Mouse (Mus musculus) right cerebral cortex, postnatal 36 days (tissue): ENCODE measurements at regions not wholly inside any gene's neighbourhood (a gene's known extent, or its start where the extent isn't known, plus 50 kb on each side); places are given as distances from the start of the nearest gene placed in this dataset.
A peak's percentile ranks its signal among the peaks of the same experiment; 100 is the strongest.

Source experiments
- DNase-seq, 2 experiments: peaks; one replicate each; pipeline ENCODE4 v3.0.0; 2022; ENCODE audit warnings: low spot score in 2 of 2, mixed read lengths in 1 of 2

DNA sequence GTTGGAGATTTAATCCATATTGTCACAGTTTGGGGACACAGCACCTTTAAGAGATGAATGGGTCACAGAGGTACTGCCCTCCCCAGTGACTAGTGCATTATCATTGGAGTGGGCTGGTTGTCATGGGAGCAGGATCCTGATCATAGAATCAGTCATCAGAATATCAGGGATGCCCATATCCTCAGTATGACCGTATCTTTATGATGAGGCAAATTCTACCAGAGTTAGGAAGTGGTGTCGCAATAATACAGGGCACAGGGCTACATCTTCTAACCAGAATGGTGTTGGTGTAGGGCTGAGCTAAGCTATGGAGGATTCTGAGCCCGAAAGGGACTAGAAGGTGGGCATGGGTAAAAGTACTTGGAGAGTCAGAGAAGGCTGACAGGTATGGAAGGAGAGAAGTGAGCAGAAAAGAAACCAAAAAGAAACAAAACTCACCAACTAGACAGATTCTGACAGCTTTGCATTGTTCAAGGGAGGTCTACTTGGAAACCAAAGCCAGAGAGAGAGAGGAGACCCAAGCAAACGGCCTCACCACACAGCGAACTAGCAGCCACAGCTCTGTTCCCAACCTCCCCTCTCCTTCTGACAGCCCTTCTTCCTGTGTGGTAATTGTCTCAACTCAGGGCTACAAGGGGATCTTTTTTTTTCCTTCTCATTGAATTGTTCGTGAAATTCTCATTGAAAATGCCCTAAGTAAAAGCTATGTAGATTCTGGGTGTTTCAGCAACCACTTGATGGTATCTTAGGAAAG, 129.2 kb downstream of the Lrrc30 start:
- DNase-seq, result no peak

GRCm38 (mm10) chr17:67502628-67503027, 129.9 kb downstream of the Lrrc30 start:
- DNase-seq, result no peak

GRCm38 (mm10) chr17:67499783-67500641, 132.5 kb downstream of the Lrrc30 start:
- no peak for DNase-seq

DNA sequence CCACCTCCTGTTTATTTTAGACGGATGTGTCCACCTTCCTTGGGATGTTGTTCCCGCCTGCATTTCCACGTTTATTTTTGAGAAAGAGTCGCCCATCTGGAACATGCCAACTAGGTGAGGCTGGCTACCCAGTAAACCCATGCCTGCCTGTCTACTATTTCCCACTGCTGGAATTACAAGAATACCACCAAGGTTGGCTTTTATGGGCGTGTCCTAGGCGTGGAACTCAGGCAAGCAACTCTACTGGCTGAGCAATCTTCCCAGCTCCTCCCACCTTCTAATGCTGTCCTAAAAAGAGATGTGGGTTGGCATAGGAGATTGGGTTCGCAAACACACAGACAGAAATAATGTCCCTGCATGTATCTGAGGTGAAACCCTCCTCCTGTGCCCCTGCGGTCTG, 135.1 kb downstream of the Lrrc30 start:
- DNase-seq, result no peak

DNA sequence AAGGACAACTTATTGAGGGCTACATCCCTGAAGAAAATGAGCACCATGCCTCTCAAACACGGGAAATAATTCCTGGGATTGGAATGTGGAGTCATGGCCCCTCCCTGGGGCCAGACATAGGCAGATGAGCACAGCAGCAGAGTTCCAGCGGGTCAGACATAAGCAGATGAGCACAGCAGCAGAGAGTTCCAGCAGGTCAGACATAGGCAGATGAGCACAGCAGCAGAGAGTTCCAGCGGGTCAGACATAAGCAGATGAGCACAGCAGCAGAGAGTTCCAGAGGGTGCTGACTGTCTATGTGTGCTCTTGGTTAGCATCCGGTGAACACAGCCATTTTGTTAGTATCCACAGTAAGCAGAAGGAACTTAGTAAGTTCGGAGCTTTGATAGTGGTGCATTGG, 126.2 kb upstream of the Ptprm start:
- DNase-seq, result no peak

GRCm38 (mm10) chr17:67473137-67473536, 118.9 kb upstream of the Ptprm start:
- DNase-seq, result peak; percentile 28 to 43

DNA sequence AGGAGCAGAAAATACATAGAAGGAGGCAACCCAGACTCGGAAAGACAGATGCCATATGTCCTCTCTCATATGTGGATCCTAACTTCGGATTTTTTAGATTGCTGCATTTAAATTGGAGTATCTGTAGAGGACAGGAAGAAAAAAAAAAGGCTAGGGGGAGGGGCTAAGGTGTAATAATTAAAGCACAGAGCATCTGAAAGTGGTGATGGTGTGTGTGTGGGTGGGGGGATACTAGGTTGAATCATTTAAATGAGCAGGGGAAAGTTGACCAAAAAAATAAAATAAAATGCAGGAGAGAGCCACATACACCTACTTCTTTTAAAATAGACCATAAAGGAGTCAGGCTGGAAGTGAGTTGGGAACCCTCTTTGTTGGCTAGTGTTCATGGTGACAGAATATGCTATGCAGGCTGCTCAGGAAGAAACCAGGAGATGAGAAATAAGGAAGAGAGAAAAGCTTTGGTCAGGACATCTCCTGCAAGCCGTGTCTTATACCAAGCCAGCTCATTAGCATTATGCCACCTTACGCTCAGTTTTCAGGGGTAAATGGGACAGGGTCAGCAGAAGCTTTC, 104.7 kb upstream of the Ptprm start:
- peak in 1 of 2 experiments; percentile 23 for DNase-seq

GRCm38 (mm10) chr17:67451966-67452365, 97.7 kb upstream of the Ptprm start:
- peak in 1 of 2 experiments; percentile 12 for DNase-seq

DNA sequence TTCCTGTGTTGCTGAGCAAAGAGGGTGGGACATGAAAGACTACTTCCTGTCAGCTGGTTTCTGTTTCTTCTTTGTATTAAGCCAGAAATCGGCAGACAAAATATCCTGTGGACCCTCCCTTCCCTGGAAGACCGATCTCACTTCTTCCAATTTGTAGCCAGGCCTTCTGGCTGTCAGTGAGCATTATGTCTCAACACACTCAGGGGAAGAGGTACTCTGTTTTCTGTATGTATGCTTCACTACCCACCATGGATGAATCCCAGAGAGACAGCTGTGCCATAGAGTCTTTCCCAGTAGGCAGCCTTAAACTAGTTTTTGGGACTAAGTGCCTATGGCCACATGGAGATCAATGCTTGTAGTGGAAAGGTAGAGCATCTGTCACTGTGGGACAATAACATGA, 96.8 kb upstream of the Ptprm start:
- DNase-seq, result no peak

DNA sequence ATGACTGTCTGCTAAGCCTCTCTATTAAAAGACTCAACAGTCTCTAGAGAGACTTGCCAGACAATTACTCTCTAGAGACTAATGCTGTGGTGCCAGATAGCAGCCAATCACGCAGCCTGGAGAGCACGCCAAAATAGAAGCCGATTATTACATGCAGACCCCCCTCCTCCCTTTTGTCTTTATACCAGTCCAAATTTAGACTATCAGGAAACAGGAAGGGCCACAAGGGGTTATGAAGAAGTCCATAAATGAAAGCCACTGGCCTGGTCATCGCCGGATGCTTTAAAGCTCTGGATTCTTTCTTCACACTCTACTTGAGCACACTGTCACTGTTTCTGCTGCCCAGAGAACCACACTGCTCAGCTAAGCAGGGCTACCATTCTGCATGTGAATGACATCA, 95.8 kb upstream of the Ptprm start:
- DNase-seq, result no peak

DNA sequence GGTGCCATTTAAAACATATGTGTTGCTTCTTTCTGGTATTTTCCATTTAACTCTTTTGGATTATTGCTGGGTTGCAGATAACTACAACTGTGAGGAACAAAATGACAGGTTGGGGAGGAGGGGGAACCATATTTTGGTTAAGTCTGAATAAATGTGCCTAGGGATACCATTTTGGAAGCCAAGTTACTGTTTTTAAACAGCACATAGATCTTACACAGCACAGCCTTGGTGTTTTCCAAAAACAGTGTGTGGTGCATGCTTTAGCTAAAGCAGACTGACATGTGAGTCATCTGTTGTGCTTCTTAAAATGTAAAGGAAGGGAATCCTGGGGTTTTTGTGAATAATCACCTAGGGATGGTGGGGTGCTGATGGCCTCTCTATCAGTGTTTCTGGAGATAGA, 91.7 kb upstream of the Ptprm start:
- no peak for DNase-seq

- DNase-seq, result no peak
Observed at GRCm38 (mm10) chr17:67440961-67441360, 86.7 kb upstream of the Ptprm start.

DNA sequence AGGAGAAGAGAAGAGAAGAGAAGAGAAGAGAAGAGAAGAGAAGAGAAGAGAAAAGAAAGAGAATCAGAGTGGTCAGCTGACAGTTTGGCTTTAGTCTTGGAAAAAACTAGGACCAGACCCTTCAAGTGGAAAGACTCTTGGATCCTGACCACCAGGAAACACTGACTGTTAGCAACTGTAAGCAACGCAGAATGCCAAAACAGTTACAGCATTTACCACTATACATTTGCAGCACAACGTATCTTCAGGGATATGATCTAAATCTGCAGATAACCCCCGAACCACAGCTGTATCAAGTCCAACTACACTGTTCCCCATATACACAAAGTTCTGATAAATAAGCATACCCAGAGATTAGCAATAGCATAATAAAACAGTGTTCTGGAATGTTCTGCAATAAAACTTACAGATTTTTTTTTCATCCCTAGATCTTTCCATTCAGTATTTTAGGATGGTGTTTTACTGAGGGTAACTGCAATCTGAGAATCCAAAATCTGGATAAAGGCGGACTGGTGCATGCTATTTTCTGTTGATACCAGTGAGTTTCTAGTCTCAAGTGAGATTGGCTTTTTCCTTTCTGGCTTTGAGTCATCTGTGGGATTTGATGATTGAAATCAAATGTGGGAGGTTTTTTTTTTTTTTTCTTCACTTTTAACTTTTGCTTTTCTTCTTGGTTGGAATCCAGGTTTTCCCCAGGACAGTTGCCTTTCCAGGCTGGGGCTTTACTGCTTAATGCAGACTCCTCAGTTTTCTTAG, 65.9 kb upstream of the Ptprm start:
- no peak for DNase-seq

- peak in 1 of 2 experiments; percentile 15 for DNase-seq
Observed at GRCm38 (mm10) chr17:67412546-67413250, 58.4 kb upstream of the Ptprm start.

DNA sequence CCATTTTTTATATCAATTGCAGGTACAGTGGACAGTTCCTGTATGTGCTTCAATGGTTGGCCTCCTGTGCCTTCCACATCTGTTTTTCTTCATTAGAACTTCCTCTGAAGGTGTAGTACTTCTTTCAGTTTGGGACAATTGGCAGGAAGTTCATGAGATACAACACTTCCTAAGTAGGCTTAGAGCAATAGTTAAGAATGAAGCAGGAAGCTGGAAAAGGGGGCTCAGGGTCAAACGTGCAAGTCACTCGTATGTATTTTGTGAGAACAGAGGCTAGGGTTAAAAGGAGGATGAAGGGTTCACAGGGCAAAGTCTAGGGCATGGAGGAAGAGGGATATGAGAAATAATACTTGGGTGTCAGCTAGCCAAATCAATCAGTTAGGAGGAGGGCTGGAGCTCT, 55.7 kb upstream of the Ptprm start:
- no peak for DNase-seq

DNA sequence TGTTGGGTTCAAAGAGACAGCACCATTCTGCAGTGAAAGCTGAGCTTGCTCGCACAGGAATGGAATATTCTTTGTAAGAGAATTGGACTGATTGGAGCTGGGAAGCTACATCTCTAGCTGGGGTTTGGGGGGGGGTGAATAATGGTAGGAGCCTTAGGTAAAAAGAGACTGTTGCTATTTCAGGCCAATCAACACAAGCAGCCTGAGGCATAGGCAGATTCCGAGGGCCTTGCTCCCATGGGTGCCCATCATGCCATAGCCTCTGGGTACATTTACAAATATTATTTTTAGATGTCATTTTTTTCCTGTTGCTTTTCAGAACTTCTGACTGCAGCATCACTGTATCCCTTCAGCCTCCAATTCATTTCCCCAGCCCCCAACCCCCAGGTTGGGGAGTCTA, 51.7 kb upstream of the Ptprm start:
- no peak for DNase-seq
